Mouse (Mus musculus) ovary, adult 18-20 months (tissue): ENCODE measurements at regions not wholly inside any gene's neighbourhood (a gene's known extent, or its start where the extent isn't known, plus 50 kb on each side); places are given as distances from the start of the nearest gene placed in this dataset.

Experiments
- DNase-seq: peaks from one replicate; pipeline ENCODE4 v3.0.0; 2022; ENCODE audit warnings: low spot score, mixed read lengths

GRCm38 (mm10) chr17:14540269-14540975 lies 153.6 kb downstream of the Thbs2 start:
- no peak for DNase-seq

GRCm38 (mm10) chr17:14539651-14540050 lies 154.4 kb downstream of the Thbs2 start:
- no peak for DNase-seq

GRCm38 (mm10) chr17:14539191-14539590 lies 154.8 kb downstream of the Thbs2 start:
- DNase-seq: no peak

GRCm38 (mm10) chr17:14538527-14538926 lies 155.5 kb downstream of the Thbs2 start:
- no peak for DNase-seq

- DNase-seq: no peak
Observed at GRCm38 (mm10) chr17:14532979-14533314, 161.1 kb downstream of the Thbs2 start.

GRCm38 (mm10) chr17:14532298-14532978 lies 161.6 kb downstream of the Thbs2 start:
- no peak for DNase-seq

- DNase-seq: no peak
Observed at GRCm38 (mm10) chr17:14531796-14532195, 162.2 kb downstream of the Thbs2 start.

- no peak for DNase-seq
Observed at GRCm38 (mm10) chr17:14527691-14528090, 166.3 kb downstream of the Thbs2 start.

- DNase-seq: no peak
Observed at GRCm38 (mm10) chr17:14525255-14525654, 168.8 kb downstream of the Thbs2 start.

GRCm38 (mm10) chr17:14524426-14525236 lies 169.4 kb downstream of the Thbs2 start:
- no peak for DNase-seq

GRCm38 (mm10) chr17:14522011-14522410 lies 172.0 kb downstream of the Thbs2 start:
- DNase-seq: no peak

GRCm38 (mm10) chr17:14520565-14520964 lies 173.5 kb downstream of the Thbs2 start:
- peak; percentile 26 for DNase-seq

- no peak for DNase-seq
Observed at GRCm38 (mm10) chr17:14519367-14519766, 174.7 kb downstream of the Thbs2 start.

- no peak for DNase-seq
Observed at GRCm38 (mm10) chr17:14518216-14518615, 175.8 kb downstream of the Thbs2 start.

- DNase-seq: no peak
Observed at GRCm38 (mm10) chr17:14517368-14517767, 176.7 kb downstream of the Thbs2 start.

GRCm38 (mm10) chr17:14516097-14516496 lies 177.9 kb downstream of the Thbs2 start:
- DNase-seq: peak; percentile 44

- peak; percentile 45 for DNase-seq
Observed at GRCm38 (mm10) chr17:14513454-14513853, 180.6 kb downstream of the Thbs2 start.

GRCm38 (mm10) chr17:14510486-14510885 lies 183.5 kb downstream of the Thbs2 start:
- DNase-seq: no peak

- DNase-seq: no peak
Observed at GRCm38 (mm10) chr17:14507111-14507510, 186.9 kb downstream of the Thbs2 start.

GRCm38 (mm10) chr17:14506123-14506522 lies 187.9 kb downstream of the Thbs2 start:
- no peak for DNase-seq

GRCm38 (mm10) chr17:14505415-14505814 lies 188.6 kb downstream of the Thbs2 start:
- no peak for DNase-seq

- no peak for DNase-seq
Observed at GRCm38 (mm10) chr17:14503670-14504069, 190.4 kb downstream of the Thbs2 start.

GRCm38 (mm10) chr17:14501341-14501740 lies 192.7 kb downstream of the Thbs2 start:
- DNase-seq: no peak
